Mouse (Mus musculus): ENCODE measurements around the gene 4930579G24Rik. TPM values are rescaled to one million over a fixed set of nuclear protein-coding genes. Genes with fewer than 3 reads are reported as not detected.

The 4930579G24Rik gene
- total and polyA plus RNA-seq, 2 experiments from 2014 or later: 3.9 to 7.0 TPM

- peak overlapping the region; percentile 92 for H3K4me2 ChIP-seq (ENCODE audit: low read depth, low read length)
- H3K9ac ChIP-seq (replicated peaks; ENCODE audit: low read length): peak overlapping the region; percentile 76
- peak overlapping the region; percentile 76; the same call in 1 of the 2 replicates for H3K27ac ChIP-seq
- peaks cover 8% of the 10 kb centered on the region for H3K4me1 ChIP-seq (ENCODE audit: insufficient read depth, low read length)
- WGBS: 5% methylated on average over 15 of the region's 15 CpGs
- no peak for DNase-seq (ENCODE audit: low spot score)
- no peaks in the 10 kb centered on the region for H3K27me3 ChIP-seq (ENCODE audit: insufficient read depth, low read length)
- ATAC-seq: 0 out of 2 replicates have a peak, but pooled peaks have one; percentile 2
- H3K4me3 ChIP-seq (ENCODE audit: low read length): peak overlapping the region; percentile 88
- H3K36me3 ChIP-seq (ENCODE audit: insufficient read depth, low read length): peaks cover 12% of the 10 kb centered on the region
- no peak for TF ChIP-seq CTCF (IDR thresholded peaks at IDR 0.05; ENCODE audit: low read depth)
- no peaks in the 10 kb centered on the region for H3K9me3 ChIP-seq (ENCODE audit: low read length)
Observed at GRCm38 (mm10) chr3:79591793-79592471, 36.9 kb upstream of the 4930579G24Rik start.

DNA sequence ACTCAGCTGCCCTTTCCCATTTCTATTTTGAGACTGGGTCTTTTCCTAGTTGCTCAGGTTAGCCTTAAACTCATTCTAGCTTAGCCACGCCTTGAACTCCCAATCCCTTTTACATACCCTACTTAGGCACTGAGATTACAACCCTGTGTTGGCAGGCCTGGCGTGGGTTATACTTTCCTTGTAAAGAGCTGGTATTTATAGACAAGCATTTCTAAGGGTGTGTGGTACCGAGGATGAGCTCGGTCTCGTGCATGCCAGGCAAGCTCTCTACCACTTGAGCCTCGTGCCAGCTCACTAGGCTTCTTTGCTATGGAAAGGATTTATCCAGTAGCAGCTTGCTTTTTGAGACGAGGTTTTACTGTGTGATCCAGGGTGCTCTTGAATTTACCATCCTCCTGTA lies 33.4 kb upstream of the 4930579G24Rik start:
- no peak for TF ChIP-seq CTCF (IDR thresholded peaks at IDR 0.05; ENCODE audit: low read depth)
- no peaks in the 10 kb centered on the region for H3K9me3 ChIP-seq (ENCODE audit: low read length)
- no peak overlapping the region for H3K4me3 ChIP-seq (ENCODE audit: low read length)
- H3K36me3 ChIP-seq (ENCODE audit: insufficient read depth, low read length): peaks cover 26% of the 10 kb centered on the region
- no peaks in the 10 kb centered on the region for H3K27me3 ChIP-seq (ENCODE audit: insufficient read depth, low read length)
- no peak overlapping the region for H3K4me2 ChIP-seq (ENCODE audit: low read depth, low read length)
- H3K27ac ChIP-seq: no peak overlapping the region
- DNase-seq (ENCODE audit: low spot score) (no peak), ATAC-seq (no peak)
- peaks cover 8% of the 10 kb centered on the region for H3K4me1 ChIP-seq (ENCODE audit: insufficient read depth, low read length)
- 96% methylated on average over 7 of the region's 7 CpGs for whole genome bisulfite sequencing
- H3K9ac ChIP-seq (replicated peaks; ENCODE audit: low read length): no peak overlapping the region

DNA sequence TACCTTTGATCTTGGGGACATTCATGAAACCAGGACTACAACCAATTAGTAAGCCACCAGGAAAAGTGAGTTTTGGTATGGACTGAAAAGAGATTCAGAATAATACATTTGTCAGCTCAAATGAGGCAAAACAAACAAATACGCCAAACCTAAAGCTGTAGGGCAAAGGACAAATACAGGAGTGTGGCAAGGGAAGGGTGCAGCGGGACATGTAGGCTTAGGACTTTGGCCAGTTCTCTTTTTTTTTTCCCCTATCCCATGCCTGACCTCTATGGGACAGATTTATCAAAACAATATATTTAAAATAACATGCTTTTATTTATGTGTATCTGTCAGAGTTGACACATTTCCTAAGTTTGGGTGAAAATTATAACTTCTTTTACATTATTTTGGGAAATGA lies 19.0 kb upstream of the 4930579G24Rik start:
- Histone ChIP-seq H3K4me1 (ENCODE audit: insufficient read depth, low read length) (no peaks in the 10 kb centered on the region), H3K4me3 (ENCODE audit: low read length) (no peak overlapping the region)
- ATAC-seq: no peak

GRCm38 (mm10) chr3:79627484-79628181 lies 1.2 kb upstream of the 4930579G24Rik start:
- H3K4me2 ChIP-seq (ENCODE audit: low read depth, low read length): peak overlapping the region; percentile 65
- TF ChIP-seq CTCF (IDR thresholded peaks at IDR 0.05; ENCODE audit: low read depth): peak; percentile 63
- 22% methylated on average over 10 of the region's 10 CpGs for WGBS
- H3K27me3 ChIP-seq (ENCODE audit: insufficient read depth, low read length): no peaks in the 10 kb centered on the region
- H3K4me3 ChIP-seq (ENCODE audit: low read length): peak overlapping the region; percentile 71
- H3K27ac ChIP-seq: no peak overlapping the region
- no peaks in the 10 kb centered on the region for H3K9me3 ChIP-seq (ENCODE audit: low read length)
- H3K36me3 ChIP-seq (ENCODE audit: insufficient read depth, low read length): peaks cover 1% of the 10 kb centered on the region; the same call in 1 of the 2 replicates
- no peaks in the 10 kb centered on the region for H3K4me1 ChIP-seq (ENCODE audit: insufficient read depth, low read length)
- ATAC-seq: no peak
- peak; percentile 18 for DNase-seq (ENCODE audit: low spot score)
- peak overlapping the region; percentile 56; the same call in 1 of the 2 replicates for H3K9ac ChIP-seq (replicated peaks; ENCODE audit: low read length)

More for the DNA sequence above, 19.0 kb upstream of the 4930579G24Rik start:
- Histone ChIP-seq H3K36me3 (ENCODE audit: insufficient read depth, low read length) (peaks cover 36% of the 10 kb centered on the region), H3K27ac (no peak overlapping the region), H3K27me3 (ENCODE audit: insufficient read depth, low read length) (no peaks in the 10 kb centered on the region), H3K9ac (replicated peaks; ENCODE audit: low read length) (no peak overlapping the region), H3K9me3 (ENCODE audit: low read length) (no peaks in the 10 kb centered on the region), H3K4me2 (ENCODE audit: low read depth, low read length) (no peak overlapping the region)
- no peak for TF ChIP-seq CTCF (IDR thresholded peaks at IDR 0.05; ENCODE audit: low read depth)
- 94% methylated on average over 2 of the region's 2 CpGs for WGBS
- DNase-seq (ENCODE audit: low spot score): no peak

DNA sequence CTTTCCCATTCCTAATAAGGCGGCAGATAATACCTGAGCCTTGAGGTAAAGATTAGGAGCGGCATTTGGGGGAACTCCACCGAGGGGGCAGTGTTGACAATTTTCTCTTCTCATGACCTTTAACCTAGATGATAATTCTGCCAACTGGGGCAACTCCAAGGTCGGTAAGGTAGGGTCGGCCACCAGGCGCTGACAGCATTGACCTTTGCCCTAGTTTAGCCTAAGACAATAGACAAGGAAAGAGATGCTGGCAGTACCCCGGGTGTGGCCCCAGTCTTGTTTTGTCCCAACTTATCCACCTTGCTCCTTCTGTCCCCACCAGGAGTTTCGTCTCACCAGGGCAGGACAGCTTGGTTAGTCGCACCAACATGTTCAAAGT lies 708 bp upstream of the 4930579G24Rik start:
- H3K27ac ChIP-seq: peak overlapping the region; percentile 74
- H3K4me3 ChIP-seq (ENCODE audit: low read length): peak overlapping the region; percentile 71
- peaks cover 4% of the 10 kb centered on the region; the same call in 1 of the 2 replicates for H3K36me3 ChIP-seq (ENCODE audit: insufficient read depth, low read length)
- H3K9me3 ChIP-seq (ENCODE audit: low read length): 0 out of 2 replicates have a peak, but pooled peaks cover 2% of the 10 kb centered on the region
- DNase-seq (ENCODE audit: low spot score) (peak; percentile 35), ATAC-seq (no peak)
- H3K4me2 ChIP-seq (ENCODE audit: low read depth, low read length): peak overlapping the region; percentile 65
- H3K4me1 ChIP-seq (ENCODE audit: insufficient read depth, low read length): no peaks in the 10 kb centered on the region
- peak overlapping the region; percentile 56 for H3K9ac ChIP-seq (replicated peaks; ENCODE audit: low read length)
- H3K27me3 ChIP-seq (ENCODE audit: insufficient read depth, low read length): no peaks in the 10 kb centered on the region
- WGBS: 1% methylated on average over 9 of the region's 9 CpGs
- TF ChIP-seq CTCF (IDR thresholded peaks at IDR 0.05; ENCODE audit: low read depth): peak; percentile 4; the same call in 1 of the 2 replicates

GRCm38 (mm10) chr3:79629416-79629730 lies 494 bp downstream of the 4930579G24Rik start, which contains the start of gene Etfdh:
Gene Etfdh, minus strand, starts transcription at chr3:79629500.
- WGBS: 0% methylated on average over 11 of the region's 11 CpGs
- no peak for TF ChIP-seq CTCF (IDR thresholded peaks at IDR 0.05; ENCODE audit: low read depth)
- DNase-seq (ENCODE audit: low spot score) (peak; percentile 93), ATAC-seq (peak; percentile 67)
- Histone ChIP-seq H3K9ac (replicated peaks; ENCODE audit: low read length) (peak within 1 kb of the TSS; percentile 61), H3K4me1 (ENCODE audit: insufficient read depth, low read length) (no peaks in the 10 kb centered on the region), H3K27me3 (ENCODE audit: insufficient read depth, low read length) (no peaks in the 10 kb centered on the region), H3K4me3 (ENCODE audit: low read length) (peak within 1 kb of the TSS; percentile 71), H3K36me3 (ENCODE audit: insufficient read depth, low read length) (peaks cover 7% of the 10 kb centered on the region), H3K9me3 (ENCODE audit: low read length) (0 out of 2 replicates have a peak, but pooled peaks cover 4% of the 10 kb centered on the region), H3K4me2 (ENCODE audit: low read depth, low read length) (peak within 1 kb of the TSS; percentile 69), H3K27ac (peak within 1 kb of the TSS; percentile 91)
